Mouse (Mus musculus) lung, embryonic 14.5 days (tissue): Measurements from ENCODE around the gene Rpap1. TPM values are rescaled to one million over a fixed set of nuclear protein-coding genes. Genes with fewer than 3 reads are reported as not detected.

Experiments used
- ATAC-seq: fragments of 200-750 bp; cut with Nextera tagmentation; 2 replicates; pipeline ENCODE4 v1.8.0; 2017; ENCODE audit warnings: mild to moderate bottlenecking, moderate TSS enrichment, moderate library complexity; ENCODE audit not compliant: insufficient read depth
- DNase-seq: peaks from one replicate; pipeline ENCODE4 v3.0.0-alpha.2; 2015
- H3K27ac ChIP-seq: fragments of 300-500 bp; sonication (generic); 2 replicates; pipeline ENCODE4 v1.5.1; 2014; ENCODE audit warnings: low read depth, mild to moderate bottlenecking, moderate library complexity
- H3K27me3 ChIP-seq: fragments of 300-500 bp; sonication (generic); 2 replicates; pipeline ENCODE4 v1.6.1; 2014; ENCODE audit warnings: low read length, control low read depth; ENCODE audit not compliant: insufficient read depth
- H3K36me3 ChIP-seq: fragments of 300-500 bp; sonication (generic); 2 replicates; pipeline ENCODE4 v1.6.1; 2014; ENCODE audit warnings: control low read depth; ENCODE audit not compliant: insufficient read depth
- H3K4me1 ChIP-seq: fragments of 300-500 bp; sonication (generic); 2 replicates; pipeline ENCODE4 v1.6.1; 2014; ENCODE audit warnings: antibody characterized with exemption, control low read depth; ENCODE audit not compliant: insufficient read depth
- H3K4me2 ChIP-seq: fragments of 300-500 bp; sonication (generic); 2 replicates; pipeline ENCODE4 v1.6.1; 2014; ENCODE audit warnings: mild to moderate bottlenecking
- H3K4me3 ChIP-seq: fragments of 300-500 bp; sonication (generic); 2 replicates; pipeline ENCODE4 v1.5.1; 2014; ENCODE audit warnings: low read depth, low read length
- H3K9ac ChIP-seq: fragments of 300-500 bp; sonication (generic); 2 replicates; pipeline ENCODE4 v1.6.1; 2014
- H3K9me3 ChIP-seq: fragments of 300-500 bp; sonication (generic); 2 replicates; pipeline ENCODE4 v1.6.1; 2016; ENCODE audit warnings: low read depth, low read length, control low read depth
- CTCF ChIP-seq: IDR thresholded peaks from 2 replicates; pipeline ENCODE4 v1.5.1; 2016; ENCODE audit warnings: antibody characterized with exemption, low read depth
- WGBS: fragments of 180-500 bp; shearing (Covaris S2); extraction: QIAGEN DNeasy Blood & Tissue Kit; methylation state at CpG from one replicate; pipeline ENCODE4 v1.1.7; 2014; 5-methylcytosine and 5-hydroxymethylcytosine counted together
- polyA plus RNA-seq: library from polyadenylated mRNA; unstranded; fragments of >200 nt; fragmentation: Nextera tagmentation; extraction: Ambion mirVana; gene quantifications from 2 replicates; pipeline ENCODE4 v1.2.1, GENCODE M21; 2014

The Rpap1 gene
- polyA plus RNA-seq, 1 experiment from 2014 or later, result 34.2 TPM

DNA sequence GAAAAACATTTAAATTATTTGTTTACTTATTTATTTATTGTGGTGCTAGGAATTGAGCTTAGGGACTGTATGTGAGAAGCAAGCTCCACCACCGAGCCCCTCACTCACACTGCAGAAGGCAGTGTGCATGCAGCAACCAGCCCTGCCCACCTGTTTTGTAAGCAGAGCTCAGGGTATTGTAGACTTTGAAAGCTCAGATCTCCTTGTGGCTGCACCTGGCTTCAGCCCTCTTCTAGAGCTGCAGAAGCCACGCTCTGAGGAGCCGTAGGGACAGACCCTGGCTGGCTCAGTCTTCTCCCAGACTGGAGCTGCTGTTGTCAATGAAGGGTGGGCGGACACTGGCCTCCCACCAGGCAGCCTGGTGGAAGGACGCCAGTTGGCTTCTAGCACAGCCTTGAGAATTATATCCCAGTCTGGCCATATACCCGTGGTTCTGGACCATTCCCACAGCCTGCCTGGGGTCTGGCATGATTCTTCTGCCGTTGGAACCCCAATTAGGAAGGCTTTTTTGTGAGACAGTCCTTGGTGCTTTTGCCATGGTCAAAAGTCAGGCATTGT, 27.1 kb upstream of the Rpap1 start:
- Histone ChIP-seq H3K27me3 (no peaks in the 10 kb centered on the region), H3K4me1 (no peaks in the 10 kb centered on the region), H3K36me3 (peaks cover 61% of the 10 kb centered on the region), H3K4me2 (no peak overlapping the region), H3K27ac (no peak overlapping the region), H3K9me3 (no peaks in the 10 kb centered on the region), H3K4me3 (no peak overlapping the region), H3K9ac (no peak overlapping the region)
- WGBS, result 59% methylated on average over 7 of the region's 7 CpGs
- ATAC-seq (peak; percentile 41; the same call in 1 of the 2 replicates), DNase-seq (peak; percentile 58)
- no peak for TF ChIP-seq CTCF

DNA sequence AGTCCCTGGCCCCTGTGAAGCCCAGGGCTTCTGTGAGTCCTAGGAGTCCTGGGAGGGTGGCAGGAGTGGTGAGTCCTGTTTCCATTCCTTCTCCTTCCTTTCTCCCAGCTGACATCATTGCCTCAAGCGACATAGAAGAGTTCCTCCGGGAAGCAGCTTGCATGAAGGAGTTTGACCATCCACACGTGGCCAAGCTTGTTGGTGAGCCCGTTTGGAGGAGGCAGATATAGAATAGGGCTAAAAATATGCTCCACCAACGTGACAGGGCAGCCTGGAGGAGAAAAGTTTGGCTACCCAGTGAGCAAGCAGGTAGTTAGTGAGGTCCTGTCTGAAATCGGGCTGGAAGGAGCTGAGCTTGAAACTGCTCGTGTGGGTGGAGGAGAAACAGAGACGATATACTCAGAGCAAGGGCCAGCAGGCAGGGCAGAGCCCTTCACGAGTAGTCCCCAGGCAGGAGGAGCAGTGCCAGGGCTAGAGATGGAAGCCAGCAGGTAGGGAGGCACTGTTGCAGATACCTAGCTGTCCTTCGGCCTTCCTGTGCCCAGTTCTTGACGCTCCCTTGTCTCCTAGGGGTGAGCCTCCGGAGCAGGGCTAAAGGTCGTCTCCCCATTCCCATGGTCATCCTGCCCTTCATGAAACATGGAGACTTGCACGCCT, 24.3 kb upstream of the Rpap1 start:
- no peak for ATAC-seq
- no peaks in the 10 kb centered on the region for H3K9me3 ChIP-seq
- no peak for TF ChIP-seq CTCF
- no peak overlapping the region for H3K4me3 ChIP-seq
- no peak overlapping the region for H3K4me2 ChIP-seq
- WGBS, result 85% methylated on average over 14 of the region's 14 CpGs
- no peaks in the 10 kb centered on the region for H3K27me3 ChIP-seq
- DNase-seq, result no peak
- H3K36me3 ChIP-seq, result peaks cover 62% of the 10 kb centered on the region
- H3K4me1 ChIP-seq, result no peaks in the 10 kb centered on the region
- H3K9ac ChIP-seq, result no peak overlapping the region
- no peak overlapping the region for H3K27ac ChIP-seq

DNA sequence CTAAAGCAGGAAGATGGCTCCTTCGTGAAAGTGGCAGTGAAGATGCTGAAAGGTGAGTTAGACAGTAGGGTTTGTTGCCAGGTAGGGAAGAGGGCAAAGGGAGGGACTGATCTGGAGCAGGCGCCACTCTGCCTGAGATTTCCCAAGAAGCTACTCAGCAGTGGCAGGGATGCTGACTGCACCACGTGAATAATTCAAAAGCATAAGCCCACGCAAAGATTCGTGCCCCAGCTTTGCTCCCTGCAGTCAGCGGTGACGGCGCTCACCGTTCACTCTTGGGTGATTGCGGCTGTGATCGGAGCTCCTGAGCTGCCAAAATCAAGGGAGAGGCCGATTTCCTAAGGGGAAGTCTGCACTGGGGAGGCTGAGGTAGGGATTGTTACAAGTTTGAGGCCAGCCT, 23.6 kb upstream of the Rpap1 start:
- ATAC-seq, result no peak
- WGBS, result 81% methylated on average over 12 of the region's 12 CpGs
- peaks cover 58% of the 10 kb centered on the region for H3K36me3 ChIP-seq

DNA sequence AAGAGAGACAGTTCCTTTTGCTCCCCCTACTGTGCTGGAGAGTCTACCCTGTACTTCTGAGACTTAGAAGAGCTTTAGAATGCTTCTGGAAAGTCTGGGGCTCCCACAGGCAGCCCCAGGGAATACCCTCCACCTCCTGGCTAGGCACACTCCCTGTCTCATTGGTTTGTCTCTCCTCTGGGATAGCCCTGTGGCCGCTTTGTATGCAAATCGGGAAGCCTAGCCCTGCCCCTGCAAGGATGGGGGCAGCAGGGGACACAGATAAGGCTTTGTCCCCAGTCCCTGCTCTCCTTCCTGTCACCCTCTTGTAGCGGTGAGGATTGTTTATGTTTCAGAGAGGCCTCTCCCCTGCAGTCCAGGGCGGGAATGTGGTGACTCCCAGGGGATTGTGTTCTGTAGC, 21.5 kb upstream of the Rpap1 start:
- no peaks in the 10 kb centered on the region for H3K27me3 ChIP-seq
- H3K27ac ChIP-seq, result no peak overlapping the region
- DNase-seq, result no peak
- 28% methylated on average over 4 of the region's 4 CpGs for WGBS
- H3K4me3 ChIP-seq, result no peak overlapping the region
- no peaks in the 10 kb centered on the region for H3K4me1 ChIP-seq
- H3K4me2 ChIP-seq, result no peak overlapping the region
- peak overlapping the region; percentile 13; the same call in 1 of the 2 replicates for H3K9ac ChIP-seq
- ATAC-seq, result no peak; the same call in 1 of the 2 replicates
- TF ChIP-seq CTCF, result no peak
- H3K9me3 ChIP-seq, result no peaks in the 10 kb centered on the region
- peaks cover 64% of the 10 kb centered on the region for H3K36me3 ChIP-seq

More for the DNA sequence above, 23.6 kb upstream of the Rpap1 start:
- no peaks in the 10 kb centered on the region for H3K9me3 ChIP-seq
- DNase-seq, result no peak
- TF ChIP-seq CTCF, result no peak
- no peak overlapping the region for H3K9ac ChIP-seq
- no peak overlapping the region for H3K27ac ChIP-seq
- no peaks in the 10 kb centered on the region for H3K4me1 ChIP-seq
- H3K4me3 ChIP-seq, result no peak overlapping the region
- H3K27me3 ChIP-seq, result no peaks in the 10 kb centered on the region
- no peak overlapping the region for H3K4me2 ChIP-seq

DNA sequence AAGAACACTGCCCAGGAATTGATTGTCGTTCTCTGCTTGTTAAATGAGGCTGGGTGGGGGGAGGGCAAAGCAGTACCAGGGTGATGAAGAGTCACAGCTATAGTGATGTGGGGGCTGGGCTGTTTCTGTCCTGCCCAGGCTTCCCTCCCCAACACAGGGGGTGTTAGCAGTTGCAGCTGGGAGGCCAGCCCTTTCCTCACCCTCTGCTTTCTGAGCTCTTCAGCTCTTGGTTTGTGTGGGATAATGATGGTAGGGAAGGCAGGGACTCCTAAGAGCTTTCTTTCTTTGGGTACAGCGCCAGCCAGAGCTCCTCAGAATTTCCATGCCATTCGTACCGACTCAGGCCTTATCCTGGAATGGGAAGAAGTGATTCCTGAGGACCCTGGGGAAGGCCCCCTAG, 21.1 kb upstream of the Rpap1 start:
- Histone ChIP-seq H3K4me2 (no peak overlapping the region), H3K36me3 (peaks cover 65% of the 10 kb centered on the region), H3K27ac (no peak overlapping the region), H3K4me3 (no peak overlapping the region), H3K27me3 (no peaks in the 10 kb centered on the region), H3K9ac (peak overlapping the region; percentile 13; the same call in 1 of the 2 replicates), H3K9me3 (no peaks in the 10 kb centered on the region), H3K4me1 (no peaks in the 10 kb centered on the region)
- 24% methylated on average over 4 of the region's 4 CpGs for WGBS
- DNase-seq (no peak), ATAC-seq (no peak)
- TF ChIP-seq CTCF, result no peak

DNA sequence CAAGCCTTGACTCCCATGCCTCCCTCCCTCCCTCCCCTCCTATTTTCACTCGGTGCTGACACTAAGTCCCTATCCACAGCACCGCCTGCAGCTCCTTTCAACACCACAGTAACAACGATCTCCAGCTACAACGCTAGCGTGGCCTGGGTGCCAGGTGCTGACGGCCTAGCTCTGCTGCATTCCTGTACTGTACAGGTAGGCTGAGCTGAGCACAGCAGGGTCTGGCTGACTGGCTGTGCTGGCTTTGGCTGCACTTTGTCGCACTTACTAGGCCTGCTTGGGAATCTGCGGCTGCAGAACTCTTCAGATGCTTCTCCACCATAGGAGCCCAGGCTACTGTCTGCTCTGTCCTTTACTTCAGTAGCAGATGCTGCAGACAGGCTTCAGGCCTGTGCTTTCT, 18.2 kb upstream of the Rpap1 start:
- TF ChIP-seq CTCF, result no peak
- H3K9ac ChIP-seq, result no peak overlapping the region; the same call in 1 of the 2 replicates
- DNase-seq (no peak), ATAC-seq (no peak)
- H3K36me3 ChIP-seq, result peaks cover 46% of the 10 kb centered on the region
- H3K4me3 ChIP-seq, result no peak overlapping the region
- 55% methylated on average over 8 of the region's 8 CpGs for WGBS
- H3K27ac ChIP-seq, result no peak overlapping the region
- no peaks in the 10 kb centered on the region for H3K9me3 ChIP-seq
- 0 out of 2 replicates have a peak, but pooled peaks cover 7% of the 10 kb centered on the region for H3K4me1 ChIP-seq
- no peak overlapping the region for H3K4me2 ChIP-seq
- no peaks in the 10 kb centered on the region for H3K27me3 ChIP-seq

DNA sequence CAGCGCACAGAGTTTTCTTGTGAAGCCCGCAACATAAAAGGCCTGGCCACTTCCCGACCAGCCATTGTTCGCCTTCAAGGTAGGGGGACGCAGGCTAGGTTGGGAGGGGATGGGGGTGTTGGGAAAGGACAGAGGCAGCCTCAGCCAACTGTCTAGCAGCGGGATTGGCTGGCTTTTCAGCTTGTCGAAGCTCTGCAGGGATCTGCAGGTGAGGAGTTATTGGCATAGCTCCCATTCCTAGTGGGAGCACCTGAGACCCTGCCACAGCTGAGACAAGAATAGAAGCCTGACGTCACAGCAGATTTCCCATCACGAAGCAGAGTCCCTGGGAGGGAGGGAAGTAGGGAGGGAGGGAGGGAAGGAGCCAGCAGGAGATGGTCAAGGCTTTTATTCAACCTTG, 17.4 kb upstream of the Rpap1 start:
- Histone ChIP-seq H3K9ac (no peak overlapping the region), H3K36me3 (peaks cover 39% of the 10 kb centered on the region), H3K9me3 (no peaks in the 10 kb centered on the region), H3K27me3 (no peaks in the 10 kb centered on the region), H3K4me3 (no peak overlapping the region), H3K27ac (no peak overlapping the region), H3K4me2 (no peak overlapping the region), H3K4me1 (0 out of 2 replicates have a peak, but pooled peaks cover 8% of the 10 kb centered on the region)
- DNase-seq (no peak), ATAC-seq (no peak)
- TF ChIP-seq CTCF, result no peak
- whole genome bisulfite sequencing, result 56% methylated on average over 9 of the region's 9 CpGs
